Mouse (Mus musculus) WW6 (cell line): ENCODE data around the gene Hoxa3.

ENCODE experiments used
- DNase-seq: peaks from one replicate; pipeline ENCODE4 v3.0.0-alpha.2; 2013; ENCODE audit warnings: low read depth, low spot score

The Hoxa3 gene

DNA sequence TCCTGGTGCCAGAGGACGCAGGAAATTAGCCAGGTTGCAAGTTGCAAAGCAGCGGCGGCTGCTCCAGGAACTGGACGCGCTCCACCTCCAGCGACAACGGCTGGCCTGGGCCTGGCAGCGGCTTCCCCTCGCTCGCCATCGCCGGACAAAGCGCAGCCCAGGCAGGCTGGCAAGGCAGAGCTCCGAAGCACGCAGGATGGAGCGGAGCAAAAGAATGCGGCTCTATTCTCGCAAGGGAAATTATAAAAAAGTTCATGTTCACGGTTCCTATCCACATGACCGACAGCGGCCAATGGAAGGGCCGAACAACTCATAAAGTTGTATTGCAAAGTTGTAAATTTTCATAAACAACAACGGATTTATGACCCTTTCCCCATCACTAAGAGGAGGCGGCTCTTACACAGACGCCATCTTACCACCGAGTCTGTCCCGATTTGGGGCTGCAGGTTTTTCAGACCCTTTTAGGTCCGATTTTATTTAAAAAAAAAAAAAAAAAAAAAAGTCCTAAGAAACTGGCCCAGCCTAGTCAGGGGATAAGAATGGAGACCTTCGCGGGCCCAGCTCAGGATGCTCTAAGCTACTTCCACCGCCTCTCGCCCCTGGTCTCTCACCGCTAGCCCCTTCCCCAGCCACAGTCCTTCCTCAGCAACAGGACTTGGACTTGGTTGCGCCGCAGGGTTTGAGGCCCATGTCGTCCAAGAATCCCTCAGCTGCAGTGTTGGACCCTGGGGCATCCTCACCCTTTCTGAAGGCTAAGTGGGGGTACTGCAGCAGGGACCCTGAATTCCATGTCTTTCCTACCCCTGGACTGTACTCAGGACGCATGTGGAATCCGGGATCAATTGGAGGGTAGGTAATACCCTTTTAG, at the start of gene Hoxa3, which contains the start of gene Gm28308:
Gene Hoxa3, minus strand, starts transcription at position 218 of the 868 bp plus-strand sequence.
Gene Gm28308, minus strand, starts transcription at position 221 of the 868 bp plus-strand sequence.
- DNase-seq: no peak

DNA sequence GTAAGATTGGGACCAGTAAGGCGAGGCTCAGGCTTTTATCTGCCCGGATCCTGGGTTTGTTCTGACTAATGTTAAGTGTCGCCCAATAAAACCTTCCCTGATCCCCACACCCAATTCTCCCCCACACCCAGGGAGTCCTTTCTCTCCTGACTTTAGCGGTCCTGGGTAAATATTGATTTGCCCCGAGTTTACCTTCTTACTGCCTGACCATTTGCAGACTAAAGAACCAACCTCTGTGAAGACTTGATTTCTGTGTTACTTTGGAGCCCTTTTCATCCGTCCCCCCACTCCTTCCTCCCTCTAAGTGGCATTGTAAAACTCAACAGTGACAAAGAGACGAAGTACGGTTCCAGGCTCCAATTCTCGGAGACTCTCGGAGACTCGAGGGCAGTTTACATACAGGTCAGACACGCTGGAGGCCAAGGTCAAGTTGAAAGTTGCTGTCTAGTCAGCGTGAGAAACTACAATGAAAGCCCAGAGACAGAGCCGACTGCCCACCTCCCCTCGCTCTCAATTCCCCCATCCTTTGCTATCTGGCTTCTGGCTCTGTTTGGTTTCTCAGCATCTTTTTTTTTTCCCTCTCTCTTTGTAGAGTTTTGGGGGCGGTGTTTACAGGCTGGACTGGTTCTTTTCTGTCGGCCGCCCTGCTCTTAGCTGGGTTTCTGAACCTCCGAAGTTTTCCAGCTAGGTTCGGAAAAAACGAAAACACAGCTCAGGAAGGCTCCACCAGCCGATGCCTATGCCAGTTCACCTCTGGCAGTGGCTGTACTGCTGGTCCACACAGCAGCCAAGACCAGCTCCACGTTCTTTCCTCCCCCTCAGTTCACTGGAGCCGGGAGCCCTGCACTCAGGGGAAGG, 49.6 kb upstream of the Hoxa3 start:
- DNase-seq: no peak

DNA sequence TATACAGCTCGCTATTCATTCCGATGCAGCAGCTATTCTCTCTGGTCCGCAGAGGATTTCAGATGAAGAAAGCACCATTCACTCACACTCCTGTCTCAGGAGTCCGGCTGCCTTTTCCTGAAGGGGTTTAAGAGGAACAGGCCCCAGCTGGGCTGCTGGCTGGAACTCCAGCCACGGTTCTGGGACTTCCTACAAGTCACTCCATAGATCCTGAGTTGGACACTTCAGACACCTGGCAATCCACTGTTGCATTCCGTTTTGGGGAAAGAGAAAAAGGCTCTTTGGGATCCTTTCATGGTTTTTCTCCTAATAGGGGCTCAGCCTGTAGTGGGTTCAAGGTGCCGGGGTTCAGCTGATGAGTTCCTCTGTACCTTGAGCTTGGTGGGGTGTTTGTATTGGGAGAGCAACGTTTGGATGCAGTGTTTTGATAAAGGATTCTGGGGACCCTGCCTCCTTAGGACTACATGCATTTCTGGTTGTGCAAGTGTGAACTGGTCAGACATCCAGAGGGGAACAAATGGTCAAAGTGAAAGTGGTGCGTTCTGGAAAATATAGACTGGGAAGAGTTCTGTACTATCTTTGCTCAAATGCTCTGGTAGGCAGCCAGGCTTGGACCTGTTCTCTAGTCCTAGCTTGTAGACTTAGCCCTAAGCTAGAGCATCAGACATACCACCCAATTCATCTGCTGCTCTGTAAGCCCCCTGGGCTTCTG, 48.8 kb upstream of the Hoxa3 start:
- DNase-seq: no peak

DNA sequence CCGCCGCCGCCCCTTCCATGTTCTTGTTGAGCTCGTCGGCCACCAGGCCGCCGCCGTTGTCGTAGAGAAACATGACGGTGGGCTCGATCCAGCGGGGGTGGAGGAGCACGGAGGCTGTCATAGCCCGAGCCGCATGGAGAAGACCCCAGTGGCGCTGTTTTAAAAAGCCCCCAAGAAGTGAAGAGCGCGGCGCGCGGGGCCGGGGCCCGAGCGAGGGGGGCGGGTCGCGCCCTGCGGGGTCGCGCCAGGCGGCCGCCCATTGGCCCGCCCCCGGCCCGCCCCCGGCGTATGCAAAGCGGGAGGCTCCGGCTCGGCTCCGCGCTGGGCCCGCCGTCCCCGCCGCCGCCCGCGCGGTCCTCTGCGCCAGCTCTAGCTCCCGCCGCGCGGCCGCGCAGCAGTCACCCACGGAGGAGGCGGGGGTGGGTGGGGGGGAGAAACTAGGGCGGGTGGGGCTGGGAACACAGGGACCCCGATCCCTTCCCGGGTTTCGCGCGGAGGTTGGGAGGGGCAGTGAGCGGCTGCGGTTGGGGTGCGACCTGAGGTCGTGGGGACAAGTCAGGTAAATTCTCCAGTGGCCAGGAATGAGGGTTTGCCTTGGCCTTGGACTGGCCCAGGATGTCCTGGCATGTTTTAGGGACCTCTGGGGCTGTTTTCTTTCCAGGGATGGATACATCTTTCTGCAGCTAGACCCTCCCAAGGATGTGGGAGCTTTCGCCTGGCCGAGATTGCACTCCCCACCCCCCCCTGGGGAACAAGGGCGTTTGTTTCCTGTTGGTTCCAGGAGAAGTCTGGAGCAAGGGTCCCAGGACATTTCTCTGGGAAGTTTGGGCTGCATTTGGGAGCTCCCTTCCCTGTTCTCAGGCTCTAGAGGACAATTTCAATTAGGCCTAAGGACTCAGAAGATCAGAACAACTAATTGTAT, 47.8 kb upstream of the Hoxa3 start, which contains the start of gene Hoxa13:
Gene Hoxa13, minus strand, starts transcription at position 227 of the 922 bp plus-strand sequence.
- DNase-seq: no peak

DNA sequence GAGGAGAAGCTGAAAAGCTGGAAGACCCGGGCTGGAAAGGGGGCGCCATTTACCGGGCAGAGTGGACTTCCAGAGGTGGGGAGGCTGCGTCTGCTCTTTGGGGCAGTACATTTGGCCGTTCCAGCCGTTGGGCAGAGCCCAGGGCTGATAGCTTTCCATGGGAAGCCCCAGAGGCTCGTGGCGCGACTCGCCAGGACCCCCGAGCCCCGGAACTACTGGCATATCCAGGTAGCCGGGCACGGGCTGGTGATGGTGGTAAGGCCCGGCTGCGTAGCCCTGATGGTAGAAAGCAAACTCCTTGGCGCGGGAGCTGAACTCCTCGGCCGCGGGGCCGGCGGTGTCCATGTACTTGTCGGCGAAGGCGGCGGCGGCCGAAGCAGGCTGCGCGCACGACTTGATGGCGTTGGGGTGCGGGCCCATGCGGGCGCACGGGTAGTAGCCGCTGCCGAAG, 46.7 kb upstream of the Hoxa3 start:
- DNase-seq: no peak

DNA sequence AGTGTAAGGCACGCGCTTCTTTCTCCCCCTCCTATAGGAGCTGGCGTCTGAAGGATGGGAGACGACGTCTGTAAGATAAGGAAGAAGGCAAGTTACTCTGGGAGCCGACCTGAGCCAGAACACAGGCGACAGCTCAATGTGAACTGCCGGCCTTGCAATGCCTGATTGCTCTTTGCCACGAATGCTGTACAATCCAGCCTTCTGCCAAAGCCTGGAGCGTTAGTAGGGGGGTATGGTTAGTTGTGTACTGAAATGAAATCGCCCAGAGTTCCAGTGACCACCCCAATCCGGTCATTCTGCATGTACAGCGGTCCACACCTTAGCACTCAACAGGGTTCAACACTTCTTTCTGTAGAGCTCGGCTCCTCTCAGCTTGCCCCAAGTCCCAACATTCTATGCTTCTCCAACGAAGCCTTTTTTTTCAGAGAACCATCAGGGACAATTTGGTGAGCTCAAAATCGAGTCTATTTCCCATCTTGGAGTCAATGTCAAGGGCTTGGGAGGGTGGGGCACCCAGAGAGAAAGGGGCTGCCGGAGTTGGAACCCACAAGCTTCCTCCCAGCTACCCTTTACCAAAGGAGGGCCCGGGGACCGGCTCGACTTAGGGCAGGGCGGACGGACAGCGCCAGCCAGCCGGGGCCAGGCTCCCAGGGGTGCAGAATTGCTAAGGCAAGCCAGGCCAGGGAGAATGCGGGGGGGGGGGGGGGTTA, 46.1 kb upstream of the Hoxa3 start:
- no peak for DNase-seq

DNA sequence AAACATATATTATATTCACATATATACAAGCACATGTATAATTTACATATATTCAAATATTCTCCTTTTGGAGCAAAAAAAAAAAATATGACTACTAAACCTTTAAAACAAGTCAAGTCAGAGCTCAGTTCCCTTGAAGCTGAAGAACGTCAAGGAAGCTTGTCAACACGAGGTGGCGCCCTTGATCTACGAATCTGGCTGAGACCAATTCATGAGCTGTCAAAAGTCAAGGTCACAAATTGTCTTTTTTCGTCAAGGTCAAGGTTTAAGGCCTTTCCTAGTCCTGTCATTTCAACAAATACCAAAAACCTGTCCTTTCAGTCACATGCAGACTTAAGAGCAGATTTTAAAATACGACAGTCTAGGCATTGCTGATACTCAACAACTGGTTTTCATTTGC, 43.8 kb upstream of the Hoxa3 start:
- no peak for DNase-seq

DNA sequence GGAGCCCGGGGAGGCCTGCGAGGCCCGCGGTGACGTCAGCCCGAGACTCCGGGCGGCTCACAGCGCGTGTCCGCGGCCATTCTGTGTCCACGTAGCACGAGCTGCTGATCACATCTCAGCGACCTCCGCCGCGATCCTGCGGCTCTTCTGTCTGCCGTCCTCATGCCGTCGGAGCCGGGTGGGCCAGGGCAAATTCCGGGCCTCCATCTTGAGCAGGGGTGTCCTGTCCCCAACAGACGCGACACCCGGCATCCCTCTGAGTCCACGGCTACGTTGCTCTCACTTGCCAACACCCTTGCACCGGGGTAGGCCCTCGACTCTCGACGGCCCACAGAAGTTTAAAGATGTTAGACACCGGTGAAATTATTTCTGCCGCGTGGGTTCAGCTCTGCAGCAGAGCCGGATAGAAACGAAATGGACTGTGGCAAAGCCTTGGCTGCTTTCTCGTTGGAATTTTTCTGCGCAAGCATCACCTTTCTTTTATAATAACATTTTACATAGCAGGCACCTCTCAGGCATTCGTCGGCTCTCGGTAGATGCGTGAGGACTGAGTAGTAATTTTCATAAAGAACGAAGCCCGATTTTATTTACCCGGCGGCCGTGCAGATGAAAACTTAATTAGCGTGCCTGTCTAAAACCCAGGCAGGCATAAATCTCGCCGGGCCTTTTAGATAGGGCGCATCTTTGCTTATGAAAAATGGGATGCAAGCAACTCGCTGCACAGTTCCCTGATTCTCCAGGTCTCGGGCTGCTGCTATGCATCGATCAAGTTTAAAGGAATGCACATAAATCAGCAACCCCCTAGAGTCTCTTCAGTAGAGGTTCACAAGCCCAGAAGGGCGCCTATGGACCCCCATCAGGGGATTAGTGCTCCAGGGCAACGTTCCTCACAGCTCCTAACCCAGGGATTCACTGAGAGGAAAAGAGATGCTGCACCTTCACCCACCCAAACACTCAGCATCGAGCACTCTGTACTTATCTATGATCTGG, 40.7 kb upstream of the Hoxa3 start:
- no peak for DNase-seq

DNA sequence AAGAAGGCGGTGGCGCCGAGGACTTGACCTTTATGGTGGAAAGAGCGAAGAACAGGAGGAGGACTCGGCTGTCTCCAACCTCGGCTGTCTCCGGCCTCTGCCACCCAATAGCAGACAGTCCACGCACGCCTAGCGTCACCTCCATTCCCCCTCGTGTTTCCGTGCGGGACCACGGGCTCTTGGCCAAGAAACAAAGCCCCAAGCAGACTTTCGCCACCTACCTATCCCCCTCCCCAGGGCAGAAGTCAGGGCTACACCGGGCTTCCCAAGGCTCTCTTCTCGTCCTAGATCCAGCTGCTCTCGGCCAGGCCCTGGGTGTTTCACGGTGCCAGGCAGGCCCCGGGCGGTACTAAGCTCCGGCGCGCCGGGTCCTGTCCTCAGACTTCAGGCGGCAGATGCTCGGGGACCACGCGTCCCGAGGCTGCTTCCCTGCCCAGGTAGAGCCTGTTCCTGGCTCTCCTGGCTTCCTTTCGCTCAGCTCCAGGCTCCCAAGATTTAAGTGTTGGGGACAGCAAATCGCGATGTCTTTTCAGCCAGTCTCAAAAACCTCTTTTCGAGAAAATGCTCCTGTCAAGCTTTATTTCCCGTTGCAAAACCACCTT, 39.7 kb upstream of the Hoxa3 start:
- DNase-seq: no peak

DNA sequence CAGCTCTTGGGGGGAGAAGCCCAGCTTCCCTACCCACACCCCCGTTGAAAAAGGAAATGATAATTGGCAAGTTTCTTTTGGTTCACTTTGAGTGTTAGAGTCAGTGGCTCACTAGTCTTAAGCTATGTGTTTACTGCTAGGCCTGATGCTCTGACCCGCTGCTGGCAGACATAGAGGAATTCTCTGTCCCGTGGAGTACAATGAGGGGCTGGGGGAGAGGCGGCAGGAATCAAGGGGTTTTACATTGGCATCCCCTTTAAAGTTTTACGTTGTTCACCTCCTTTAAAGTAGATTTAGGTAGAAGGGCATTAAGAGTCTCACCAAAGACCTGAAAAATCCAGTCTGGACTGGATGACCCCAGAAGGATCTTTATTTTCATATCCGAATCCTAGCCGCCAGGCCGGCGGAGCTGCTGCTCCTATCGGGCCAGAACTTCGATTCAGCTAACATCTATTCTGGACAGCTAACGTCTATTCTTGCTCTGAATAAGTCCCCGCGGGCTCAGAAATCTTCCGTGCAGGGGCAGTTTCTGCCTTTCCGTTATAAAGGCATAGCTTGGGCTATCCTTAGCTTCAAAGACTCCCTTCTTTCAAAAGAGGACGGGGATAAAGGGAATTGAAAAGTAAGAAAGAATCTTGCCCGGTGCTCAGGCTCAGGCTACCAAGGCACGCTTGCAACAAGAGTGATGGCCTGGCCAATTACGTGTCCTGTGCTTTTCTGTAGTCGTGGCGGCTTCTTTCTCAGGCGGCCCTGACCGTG, 39.1 kb upstream of the Hoxa3 start:
- no peak for DNase-seq

DNA sequence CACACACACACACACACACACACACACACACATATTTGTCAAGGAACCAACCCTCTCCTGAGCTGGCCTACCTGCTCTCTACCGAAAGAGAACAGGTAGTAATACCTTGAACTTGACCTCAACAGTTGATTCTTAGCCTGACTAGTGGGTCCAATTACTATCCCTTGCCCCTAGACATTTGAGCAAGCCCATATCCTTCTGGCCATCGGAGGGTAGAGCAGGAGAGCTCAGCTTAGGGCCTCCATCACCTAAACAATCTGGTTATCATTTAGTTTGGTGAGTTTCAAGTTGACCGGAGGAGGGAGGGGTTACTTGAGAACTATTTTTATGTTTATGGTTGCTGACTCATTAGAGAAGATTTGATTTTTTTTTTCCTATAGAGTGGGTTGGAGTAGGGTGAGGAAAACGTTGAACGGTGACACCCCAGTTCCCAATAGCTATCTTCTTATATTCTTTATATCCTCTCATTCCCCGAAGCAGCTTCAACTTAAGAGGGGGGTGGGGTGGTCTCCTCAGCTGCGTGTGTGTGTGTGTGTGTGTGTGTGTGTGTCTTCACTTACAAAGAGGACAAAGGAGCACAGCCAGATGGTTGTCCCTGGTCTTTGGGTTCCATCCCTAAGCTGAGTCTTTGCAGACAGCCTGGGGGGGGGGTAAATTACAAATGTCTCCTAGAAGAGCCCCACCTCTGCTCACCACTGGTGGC, 38.2 kb upstream of the Hoxa3 start:
- no peak for DNase-seq

DNA sequence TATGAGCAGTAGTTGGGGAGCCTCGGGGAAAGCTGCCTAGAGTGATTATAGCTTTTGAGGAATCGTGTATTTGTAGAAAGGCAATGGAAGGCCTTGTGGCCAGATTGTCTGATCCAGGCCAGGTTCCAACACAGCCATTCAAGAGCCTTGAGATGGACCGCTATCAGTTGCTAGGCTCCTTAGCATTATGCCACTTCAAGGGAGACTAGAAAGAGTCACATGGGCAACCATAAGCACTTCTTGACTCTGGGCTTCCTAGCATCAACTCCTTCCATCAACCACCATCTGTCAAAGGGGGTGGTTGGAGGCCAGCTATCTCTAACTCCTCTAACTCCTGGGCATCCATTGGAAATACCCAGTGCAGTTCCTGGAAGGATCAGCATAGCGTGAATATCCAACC, 36.7 kb upstream of the Hoxa3 start:
- DNase-seq: no peak

DNA sequence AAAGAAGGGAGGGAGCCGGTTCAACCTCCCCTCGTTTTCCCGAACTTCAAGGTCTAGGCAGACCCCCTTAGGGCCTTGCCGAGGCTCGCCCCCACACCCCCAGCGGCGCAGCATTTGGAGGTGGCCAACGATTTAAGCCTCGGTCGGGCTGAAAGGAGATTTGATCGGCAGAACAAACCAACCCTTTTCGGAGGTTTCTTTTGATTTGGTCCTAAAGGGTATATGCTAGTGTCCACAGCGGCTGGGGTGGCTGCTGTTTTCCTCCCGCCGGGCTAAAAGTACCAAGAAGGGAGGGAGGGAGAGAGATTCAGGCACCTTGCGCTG, 36.2 kb upstream of the Hoxa3 start:
- no peak for DNase-seq

DNA sequence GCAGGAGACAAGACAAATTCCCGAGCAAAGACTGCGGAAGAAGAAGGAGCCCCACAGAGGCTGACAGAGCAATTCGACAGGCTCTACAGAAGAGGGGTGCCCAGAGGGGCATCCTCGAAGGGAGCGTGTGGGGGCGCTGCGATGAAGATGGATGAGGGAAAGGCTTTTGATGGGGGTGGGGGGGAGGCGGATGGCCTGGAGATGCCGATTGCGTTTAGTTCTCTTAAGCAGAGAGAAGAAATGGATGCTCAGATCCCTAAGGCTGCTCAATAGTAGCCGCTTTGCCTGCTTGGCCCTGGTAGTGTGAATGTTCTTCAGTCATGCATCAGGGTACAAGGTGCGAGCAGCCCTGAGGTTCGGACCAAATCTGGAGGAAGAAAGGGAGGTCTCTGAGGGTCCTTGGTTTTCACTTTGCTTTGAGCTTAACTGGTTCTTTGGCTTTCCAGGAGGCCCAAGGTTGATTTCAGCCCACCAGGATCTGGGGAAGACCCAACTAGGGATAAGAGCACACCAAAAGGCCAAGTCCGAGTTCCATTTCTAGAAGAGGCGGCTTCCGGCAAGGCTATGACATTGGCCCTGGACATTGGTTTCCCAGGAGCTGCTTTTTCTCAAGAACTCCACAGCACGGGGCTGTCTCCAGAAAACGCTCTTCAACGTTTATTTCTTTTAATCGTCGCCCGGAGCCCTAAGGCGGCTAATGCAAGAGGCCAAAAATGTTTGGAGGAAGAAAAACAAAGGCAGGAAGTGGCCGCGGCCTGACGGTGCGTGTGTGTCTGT, 35.7 kb upstream of the Hoxa3 start:
- DNase-seq: no peak

DNA sequence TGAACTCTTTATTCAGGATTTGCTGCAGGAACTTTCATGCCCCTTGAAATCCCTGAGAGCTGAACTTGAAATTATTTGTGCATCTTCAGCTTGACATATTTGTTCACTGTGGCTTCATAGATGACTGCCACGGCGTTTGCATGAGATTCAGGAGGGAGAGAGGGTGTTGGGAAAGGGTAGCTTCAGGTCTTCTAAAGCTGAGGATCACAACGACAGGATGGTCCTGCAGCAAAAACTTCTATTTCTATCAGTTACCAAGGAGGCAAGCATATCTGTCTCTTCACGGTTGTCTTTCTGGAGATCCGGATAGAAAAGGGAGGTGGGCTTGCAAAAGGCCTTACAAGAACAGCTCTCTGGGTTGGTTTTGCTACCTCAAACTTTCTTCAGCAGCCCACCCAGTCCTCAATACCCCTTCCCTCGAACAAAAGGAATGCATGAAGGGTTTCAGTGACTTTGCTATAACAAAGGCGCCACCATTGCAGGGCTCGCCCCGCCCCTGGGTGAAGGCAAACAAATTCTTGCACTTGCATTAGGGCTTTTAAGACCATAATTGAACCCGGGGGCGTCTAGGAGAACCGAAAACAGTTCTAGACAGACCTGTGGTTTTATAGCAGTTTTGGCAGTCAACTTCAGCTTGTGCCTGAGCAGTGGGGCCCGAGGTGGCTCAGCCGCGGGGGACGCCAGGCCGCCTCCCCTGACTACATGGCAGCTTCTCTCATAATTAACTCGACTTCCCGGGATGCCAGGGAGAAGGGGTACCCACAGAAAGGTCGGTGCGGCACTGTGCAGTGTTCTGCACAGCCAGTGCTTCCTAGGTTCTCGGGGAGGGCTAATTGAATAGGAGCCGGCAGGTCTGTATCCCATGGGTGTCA, 34.9 kb upstream of the Hoxa3 start:
- no peak for DNase-seq
